Mouse (Mus musculus) retina, postnatal 1 day (tissue): ENCODE results near the gene 2900011O08Rik.
A peak's percentile ranks its signal among the peaks of the same experiment; 100 is the strongest.
"Not testable (repeated sequence)": the region's sequence is repeated elsewhere in the genome, so short reads cannot be mapped to it uniquely, and the experiment has no call there.

Experiments used
- DNase-seq: peaks from one replicate; pipeline ENCODE4 v3.0.0-alpha.2; 2012

The 2900011O08Rik gene

GRCm38 (mm10) chr16:13986574-13987478, at the start of gene 2900011O08Rik, which contains the start of gene Ifitm7:
2900011O08Rik (plus strand) TSS chr16:13986604.
Ifitm7 (minus strand) TSS chr16:13986888.
- peak; percentile 71 for DNase-seq

GRCm38 (mm10) chr16:13940139-13940846, 46.1 kb upstream of the 2900011O08Rik start:
- DNase-seq: peak; percentile 82

- DNase-seq: no peak
Measured at GRCm38 (mm10) chr16:13940847-13941395, 45.5 kb upstream of the 2900011O08Rik start.

- DNase-seq: no peak
Measured at GRCm38 (mm10) chr16:13944178-13944577, 42.2 kb upstream of the 2900011O08Rik start.

GRCm38 (mm10) chr16:13944752-13945151, 41.7 kb upstream of the 2900011O08Rik start:
- no peak for DNase-seq

GRCm38 (mm10) chr16:13945153-13945552, 41.3 kb upstream of the 2900011O08Rik start:
- no peak for DNase-seq

- DNase-seq: no peak
Measured at GRCm38 (mm10) chr16:13946306-13946705, 40.1 kb upstream of the 2900011O08Rik start.

GRCm38 (mm10) chr16:13951245-13951644, 35.2 kb upstream of the 2900011O08Rik start:
- DNase-seq: no peak

GRCm38 (mm10) chr16:13962053-13962452, 24.4 kb upstream of the 2900011O08Rik start:
- DNase-seq: no peak

GRCm38 (mm10) chr16:13969096-13969495, 17.3 kb upstream of the 2900011O08Rik start:
- DNase-seq: no peak

GRCm38 (mm10) chr16:13972051-13972450, 14.4 kb upstream of the 2900011O08Rik start:
- no peak for DNase-seq

GRCm38 (mm10) chr16:13976358-13976896, 10.0 kb upstream of the 2900011O08Rik start:
- DNase-seq: not testable (repeated sequence)

- not testable (repeated sequence) for DNase-seq
Measured at GRCm38 (mm10) chr16:13977026-13977425, 9.4 kb upstream of the 2900011O08Rik start.

- not testable (repeated sequence) for DNase-seq
Measured at GRCm38 (mm10) chr16:13981726-13982125, 4.7 kb upstream of the 2900011O08Rik start.

- no peak for DNase-seq
Measured at GRCm38 (mm10) chr16:13983161-13983560, 3.2 kb upstream of the 2900011O08Rik start.

- no peak for DNase-seq
Measured at GRCm38 (mm10) chr16:13986197-13986573, 219 bp upstream of the 2900011O08Rik start.

GRCm38 (mm10) chr16:13992518-13993248, 6.3 kb downstream of the 2900011O08Rik start:
- DNase-seq: no peak

- DNase-seq: no peak
Measured at GRCm38 (mm10) chr16:13994076-13994475, 7.7 kb downstream of the 2900011O08Rik start.

GRCm38 (mm10) chr16:13994502-13994901, 8.1 kb downstream of the 2900011O08Rik start:
- no peak for DNase-seq

GRCm38 (mm10) chr16:14003386-14004130, 17.2 kb downstream of the 2900011O08Rik start:
- DNase-seq: no peak

GRCm38 (mm10) chr16:14004170-14004569, 17.8 kb downstream of the 2900011O08Rik start:
- no peak for DNase-seq

- DNase-seq: no peak
Measured at GRCm38 (mm10) chr16:14004726-14005125, 18.3 kb downstream of the 2900011O08Rik start.
